Mouse (Mus musculus) kidney, adult 2 months (tissue): Measurements from ENCODE around the gene Dcps.

ENCODE experiments used
- CTCF ChIP-seq: fragments of 200-500 bp; conservative IDR thresholded peaks from 2 replicates; pipeline ENCODE4 v1.5.1; 2011; ENCODE audit warnings: low read depth, mild to moderate bottlenecking, control low read depth, low read length, moderate library complexity, mixed read lengths; ENCODE audit not compliant: insufficient read depth, insufficient read length
- POLR2A ChIP-seq: fragments of 200-500 bp; IDR thresholded peaks from one replicate; pipeline ENCODE4 v1.6.1; 2011; ENCODE audit warnings: low read depth, low read length, control low read depth

DNA sequence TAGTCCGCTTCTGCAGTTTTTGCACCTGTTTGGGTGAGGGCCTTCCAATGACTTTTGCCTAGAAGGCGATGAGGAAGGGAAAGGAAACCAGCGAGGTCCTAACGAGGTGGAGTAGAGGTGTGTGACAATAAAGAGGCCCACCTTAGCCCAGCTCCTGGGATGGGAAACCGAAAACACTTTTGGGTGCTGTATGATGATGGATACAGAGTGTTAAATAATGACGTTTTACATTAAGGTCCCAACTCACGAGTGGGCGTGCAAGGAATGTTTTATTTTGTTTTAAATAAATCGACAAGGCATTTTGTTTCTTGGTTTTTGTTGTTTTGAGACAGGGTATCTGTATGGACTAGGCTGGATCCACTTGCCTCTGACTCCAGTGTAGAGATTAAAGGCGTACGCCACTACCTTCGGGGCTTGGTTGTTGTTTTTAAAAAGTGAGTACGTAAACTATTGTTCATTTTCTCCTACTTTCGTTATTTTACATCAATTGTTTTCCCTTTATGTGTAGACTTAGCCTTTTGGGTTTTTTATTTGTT is 331 bp upstream of the Dcps start:
- TF ChIP-seq CTCF (no peak), POLR2A (no peak)
